Mouse (Mus musculus) forebrain, postnatal 0 days (tissue): ENCODE data around the gene Ilkap. TPM values are rescaled to one million over a fixed set of nuclear protein-coding genes. Genes with fewer than 3 reads are reported as not detected.

Source experiments
- ATAC-seq: fragments of 200-750 bp; cut with Nextera tagmentation; 2 replicates; pipeline ENCODE4 v1.8.0; 2017; ENCODE audit warnings: mild to moderate bottlenecking, moderate library complexity
- DNase-seq: peaks from one replicate; pipeline ENCODE4 v3.0.0-alpha.2; 2015
- H3K27ac ChIP-seq: fragments of 300-500 bp; sonication (generic); 2 replicates; pipeline ENCODE4 v1.5.1; 2014; ENCODE audit warnings: low read depth, mild to moderate bottlenecking, antibody characterized with exemption, low read length, moderate library complexity, mixed read lengths
- H3K27me3 ChIP-seq: fragments of 300-500 bp; sonication (generic); 2 replicates; pipeline ENCODE4 v1.6.1; 2014; ENCODE audit warnings: mild to moderate bottlenecking, low read length, mixed read lengths; ENCODE audit not compliant: insufficient read depth
- H3K36me3 ChIP-seq: fragments of 300-500 bp; sonication (generic); 2 replicates; pipeline ENCODE4 v1.6.1; 2014; ENCODE audit warnings: mild to moderate bottlenecking, moderate library complexity; ENCODE audit not compliant: insufficient read depth
- H3K4me1 ChIP-seq: fragments of 300-500 bp; sonication (generic); 2 replicates; pipeline ENCODE4 v1.6.1; 2014; ENCODE audit warnings: antibody characterized with exemption; ENCODE audit not compliant: insufficient read depth
- H3K4me2 ChIP-seq: fragments of 300-500 bp; sonication (generic); 2 replicates; pipeline ENCODE4 v1.6.1; 2014; ENCODE audit warnings: low read depth, mild to moderate bottlenecking, moderate library complexity
- H3K4me3 ChIP-seq: fragments of 300-500 bp; sonication (generic); 2 replicates; pipeline ENCODE4 v1.5.1; 2014; ENCODE audit warnings: low read depth, low read length, mixed read lengths
- H3K9ac ChIP-seq: fragments of 300-500 bp; sonication (generic); 2 replicates; pipeline ENCODE4 v1.6.1; 2014; ENCODE audit warnings: mild to moderate bottlenecking
- H3K9me3 ChIP-seq: fragments of 300-500 bp; sonication (generic); 2 replicates; pipeline ENCODE4 v1.6.1; 2016; ENCODE audit warnings: low read length
- CTCF ChIP-seq: sonication (generic); IDR thresholded peaks from 2 replicates; pipeline ENCODE4 v1.5.1; 2016; ENCODE audit warnings: antibody characterized with exemption, control low read depth, low read depth
- WGBS: fragments of 180-500 bp; shearing (Covaris S2); extraction: QIAGEN DNeasy Blood & Tissue Kit; methylation state at CpG from one replicate; pipeline ENCODE4 v1.1.7; 2014; 5-methylcytosine and 5-hydroxymethylcytosine counted together
- polyA plus RNA-seq: library from polyadenylated mRNA; unstranded; fragments of >200 nt; fragmentation: Nextera tagmentation; extraction: Ambion mirVana; gene quantifications from 2 replicates; pipeline ENCODE4 v1.2.1, GENCODE M21; 2015
- total RNA-seq: library from RNA; depleted of rRNA; stranded (reverse); fragments of >200 nt; gene quantifications from 2 replicates; pipeline ENCODE4 v1.2.3, GENCODE M21; 2014

The Ilkap gene
- total and polyA plus RNA-seq, 2 experiments from 2014 or later, result 108 to 129 TPM

GRCm38 (mm10) chr1:91439776-91440175 is 41.2 kb upstream of the Ilkap start:
- 91% methylated on average over 8 of the region's 8 CpGs for WGBS

GRCm38 (mm10) chr1:91437573-91437972 is 39.0 kb upstream of the Ilkap start:
- no peak overlapping the region for H3K4me2 ChIP-seq
- WGBS, result 93% methylated on average over 7 of the region's 7 CpGs
- no peaks in the 10 kb centered on the region for H3K9me3 ChIP-seq
- peaks cover 44% of the 10 kb centered on the region for H3K36me3 ChIP-seq
- no peak overlapping the region for H3K27ac ChIP-seq
- no peak for TF ChIP-seq CTCF
- H3K27me3 ChIP-seq, result no peaks in the 10 kb centered on the region
- DNase-seq (no peak), ATAC-seq (no peak)
- H3K9ac ChIP-seq, result no peak overlapping the region
- no peak overlapping the region for H3K4me3 ChIP-seq
- no peaks in the 10 kb centered on the region for H3K4me1 ChIP-seq

More at GRCm38 (mm10) chr1:91439776-91440175, 41.2 kb upstream of the Ilkap start:
- no peak for TF ChIP-seq CTCF
- Histone ChIP-seq H3K4me2 (no peak overlapping the region), H3K36me3 (peaks cover 57% of the 10 kb centered on the region), H3K27ac (no peak overlapping the region), H3K4me1 (no peaks in the 10 kb centered on the region), H3K27me3 (no peaks in the 10 kb centered on the region), H3K9me3 (no peaks in the 10 kb centered on the region), H3K9ac (no peak overlapping the region), H3K4me3 (no peak overlapping the region)
- ATAC-seq (no peak), DNase-seq (no peak)

- WGBS, result 96% methylated on average over 3 of the region's 3 CpGs
Measured at GRCm38 (mm10) chr1:91437083-91437400, 38.4 kb upstream of the Ilkap start.

GRCm38 (mm10) chr1:91436380-91437082 is 37.9 kb upstream of the Ilkap start:
- whole genome bisulfite sequencing, result 51% methylated on average over 6 of the region's 6 CpGs
- H3K9me3 ChIP-seq, result no peaks in the 10 kb centered on the region
- H3K4me1 ChIP-seq, result no peaks in the 10 kb centered on the region
- H3K27me3 ChIP-seq, result no peaks in the 10 kb centered on the region
- no peak overlapping the region for H3K4me3 ChIP-seq
- no peak overlapping the region for H3K4me2 ChIP-seq
- no peak overlapping the region for H3K9ac ChIP-seq
- ATAC-seq (peak; percentile 58), DNase-seq (peak; percentile 63)
- peak overlapping the region; percentile 57 for H3K27ac ChIP-seq
- no peak for TF ChIP-seq CTCF
- peaks cover 54% of the 10 kb centered on the region for H3K36me3 ChIP-seq

More at GRCm38 (mm10) chr1:91437083-91437400, 38.4 kb upstream of the Ilkap start:
- peaks cover 49% of the 10 kb centered on the region for H3K36me3 ChIP-seq
- H3K4me2 ChIP-seq, result no peak overlapping the region
- H3K27me3 ChIP-seq, result no peaks in the 10 kb centered on the region
- no peak overlapping the region for H3K4me3 ChIP-seq
- H3K4me1 ChIP-seq, result no peaks in the 10 kb centered on the region
- no peaks in the 10 kb centered on the region for H3K9me3 ChIP-seq
- no peak overlapping the region for H3K9ac ChIP-seq
- H3K27ac ChIP-seq, result peak overlapping the region; percentile 55; the same call in 1 of the 2 replicates
- DNase-seq (no peak), ATAC-seq (no peak)
- no peak for TF ChIP-seq CTCF

GRCm38 (mm10) chr1:91435606-91436130 is 37.1 kb upstream of the Ilkap start:
- peaks cover 58% of the 10 kb centered on the region for H3K36me3 ChIP-seq

GRCm38 (mm10) chr1:91434905-91435304 is 36.3 kb upstream of the Ilkap start:
- 97% methylated on average over 8 of the region's 8 CpGs for WGBS
- H3K4me1 ChIP-seq, result no peaks in the 10 kb centered on the region
- no peak overlapping the region for H3K9ac ChIP-seq
- H3K9me3 ChIP-seq, result no peaks in the 10 kb centered on the region
- no peak overlapping the region for H3K4me2 ChIP-seq
- no peak overlapping the region for H3K4me3 ChIP-seq
- TF ChIP-seq CTCF, result no peak
- DNase-seq (no peak), ATAC-seq (no peak)
- H3K36me3 ChIP-seq, result peaks cover 56% of the 10 kb centered on the region
- no peaks in the 10 kb centered on the region for H3K27me3 ChIP-seq
- no peak overlapping the region for H3K27ac ChIP-seq

More at GRCm38 (mm10) chr1:91435606-91436130, 37.1 kb upstream of the Ilkap start:
- no peak overlapping the region for H3K9ac ChIP-seq
- ATAC-seq (no peak), DNase-seq (no peak)
- 80% methylated on average over 13 of the region's 13 CpGs for WGBS
- no peak overlapping the region for H3K4me2 ChIP-seq
- peak overlapping the region; percentile 57 for H3K27ac ChIP-seq
- TF ChIP-seq CTCF, result no peak
- H3K27me3 ChIP-seq, result no peaks in the 10 kb centered on the region
- no peaks in the 10 kb centered on the region for H3K4me1 ChIP-seq
- H3K9me3 ChIP-seq, result no peaks in the 10 kb centered on the region
- H3K4me3 ChIP-seq, result no peak overlapping the region

- Histone ChIP-seq H3K4me2 (no peak overlapping the region), H3K27ac (no peak overlapping the region), H3K27me3 (no peaks in the 10 kb centered on the region), H3K9ac (no peak overlapping the region), H3K4me1 (no peaks in the 10 kb centered on the region), H3K9me3 (no peaks in the 10 kb centered on the region), H3K36me3 (peaks cover 61% of the 10 kb centered on the region), H3K4me3 (no peak overlapping the region)
- 90% methylated on average over 7 of the region's 7 CpGs for WGBS
- ATAC-seq (no peak), DNase-seq (no peak)
- no peak for TF ChIP-seq CTCF
Measured at GRCm38 (mm10) chr1:91430761-91431160, 32.1 kb upstream of the Ilkap start.
